Comparison of ENCODE assay signal across 10 mouse cellular contexts in the genomic region with DNA sequence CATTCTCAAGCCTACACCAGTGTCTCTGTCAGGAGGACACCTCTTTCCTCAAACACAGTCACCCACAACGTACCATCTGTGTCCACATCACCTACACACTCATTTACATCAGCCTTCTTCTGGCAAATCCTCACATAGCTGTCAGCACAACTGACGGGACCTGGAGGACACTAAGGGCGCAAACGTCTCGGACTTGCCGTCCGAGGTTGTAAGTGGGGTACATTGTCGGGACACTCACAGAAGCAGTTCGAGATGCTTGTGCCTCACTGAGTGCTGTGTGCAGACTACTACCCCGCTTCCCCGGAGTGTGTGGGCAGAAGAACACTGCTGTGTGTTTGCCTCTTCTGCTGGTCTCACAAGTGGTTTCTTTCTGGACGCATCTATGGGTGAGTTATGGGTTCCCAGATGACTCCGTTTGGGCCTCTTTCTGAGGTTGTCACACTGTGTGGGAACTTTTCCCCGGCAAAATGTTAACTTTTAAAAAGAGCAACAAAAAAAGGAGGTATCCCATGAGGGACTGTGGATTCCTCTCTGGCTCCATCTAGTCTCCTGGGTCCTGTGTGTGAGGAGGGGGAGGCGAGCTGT. TPM values are rescaled to one million over a fixed set of nuclear protein-coding genes. Genes with fewer than 3 reads are reported as not detected.
DNase-seq lines count a peak whose midpoint lies in the region; ATAC-seq and TF ChIP-seq lines count a peak whose summit lies in the region.
"Had no signal": no experiment of that assay in that cellular context is flagged by ENCODE, and none has a peak within 500 bp of the region (broad histone marks: within the 10 kb centered on the region; RNA-seq: fewer than 3 reads in every experiment).

No protein-coding gene starts in this region.

- intact Hi-C loops in heart, postnatal 25 days (cut with DNase I), result loop anchor here (5.0 kb wide), 1 partner anchor 49 kb away; no protein-coding TSS in a partner anchor

- peak overlapping the region; percentile 9; the same call in 1 of the 2 replicates for H3K27ac ChIP-seq in heart, embryonic 12.5 days (ENCODE audit: poor library complexity, severe bottlenecking)
- H3K27ac ChIP-seq in lung, embryonic 16.5 days (ENCODE audit: low read length), result peak overlapping the region; percentile 90
- H3K27ac ChIP-seq in heart, postnatal 0 days (ENCODE audit: low read depth), result 0 out of 2 replicates have a peak overlapping the region, but pooled peaks have one; percentile 58
- H3K27ac ChIP-seq in neural tube, embryonic 15.5 days (replicated peaks), result no peak overlapping the region
- H3K27ac ChIP-seq in midbrain, embryonic 14.5 days (replicated peaks; ENCODE audit: low read depth, low read length), result no peak overlapping the region

- H3K4me1 ChIP-seq in heart, embryonic 12.5 days (replicated peaks), result peaks cover 63% of the 10 kb centered on the region
- H3K4me1 ChIP-seq in lung, embryonic 16.5 days (replicated peaks; ENCODE audit: control insufficient read depth, insufficient read depth, low read length), result peaks cover 48% of the 10 kb centered on the region
- peaks cover 38% of the 10 kb centered on the region for H3K4me1 ChIP-seq in heart, postnatal 0 days (ENCODE audit: control insufficient read depth, insufficient read depth)
- H3K4me1 ChIP-seq in neural tube, embryonic 15.5 days, result peaks cover 26% of the 10 kb centered on the region
- peaks cover 17% of the 10 kb centered on the region for H3K4me1 ChIP-seq in midbrain, embryonic 14.5 days (ENCODE audit: control insufficient read depth, insufficient read depth, low read length)

- DNase-seq in heart, postnatal 25 days (ENCODE audit: low spot score), result no peak
- DNase-seq in lung, postnatal 14 days, result no peak
- no peak for DNase-seq in heart, postnatal 0 days (ENCODE audit: low spot score)
- no peak for DNase-seq in natural killer cell, adult 2 months (ENCODE audit: low spot score in 2 of 2)
- no peak for DNase-seq in midbrain, embryonic 14.5 days
- DNase-seq: adrenal gland, postnatal 10 days had no signal

- TF ChIP-seq CTCF in heart, postnatal 0 days (IDR thresholded peaks at IDR 0.05; ENCODE audit: low read depth), result no peak

- H3K4me3 ChIP-seq in heart, embryonic 12.5 days, result peak overlapping the region; percentile 12
- 0 out of 2 replicates have a peak overlapping the region, but pooled peaks have one; percentile 25 for H3K4me3 ChIP-seq in lung, embryonic 16.5 days (ENCODE audit: low read length)
- H3K4me3 ChIP-seq in heart, postnatal 0 days (ENCODE audit: low read depth, low read length), result peak overlapping the region; percentile 31; the same call in 1 of the 2 replicates
- no peak overlapping the region for H3K4me3 ChIP-seq in neural tube, embryonic 15.5 days (replicated peaks)
- H3K4me3 ChIP-seq in midbrain, embryonic 14.5 days (replicated peaks; ENCODE audit: low read depth, low read length), result no peak overlapping the region

- H3K9ac ChIP-seq in heart, embryonic 12.5 days, result peak overlapping the region; percentile 26
- peak overlapping the region; percentile 40 for H3K9ac ChIP-seq in lung, embryonic 16.5 days (ENCODE audit: low read length)
- peak overlapping the region; percentile 26; the same call in 1 of the 2 replicates for H3K9ac ChIP-seq in heart, postnatal 0 days (replicated peaks; ENCODE audit: low read depth, low read length)
- H3K9ac ChIP-seq in neural tube, embryonic 15.5 days (replicated peaks), result no peak overlapping the region
- H3K9ac ChIP-seq in midbrain, embryonic 14.5 days (replicated peaks; ENCODE audit: low read length), result no peak overlapping the region

- no peak for TF ChIP-seq EP300 in heart, postnatal 0 days (IDR thresholded peaks at IDR 0.05; ENCODE audit: low read depth)

- 31% methylated on average over 15 of the region's 15 CpGs for WGBS in heart, embryonic 12.5 days
- WGBS in lung, embryonic 16.5 days, result 40% methylated on average over 15 of the region's 15 CpGs
- WGBS in heart, postnatal 0 days, result 38% methylated on average over 15 of the region's 15 CpGs
- WGBS in neural tube, embryonic 15.5 days, result 49% methylated on average over 15 of the region's 15 CpGs
- WGBS in midbrain, embryonic 14.5 days, result 65% methylated on average over 15 of the region's 15 CpGs

- H3K9me3 ChIP-seq in heart, embryonic 12.5 days (replicated peaks), result no peaks in the 10 kb centered on the region
- no peaks in the 10 kb centered on the region for H3K9me3 ChIP-seq in lung, embryonic 16.5 days (ENCODE audit: control insufficient read depth, low read length)
- H3K9me3 ChIP-seq in heart, postnatal 0 days (replicated peaks; ENCODE audit: control insufficient read depth, low read length), result no peaks in the 10 kb centered on the region
- H3K9me3 ChIP-seq in neural tube, embryonic 15.5 days (replicated peaks), result no peaks in the 10 kb centered on the region
- no peaks in the 10 kb centered on the region for H3K9me3 ChIP-seq in midbrain, embryonic 14.5 days (ENCODE audit: control insufficient read depth, low read length)

- H3K27me3 ChIP-seq in heart, embryonic 12.5 days (replicated peaks), result no peaks in the 10 kb centered on the region
- no peaks in the 10 kb centered on the region; the same call in 1 of the 2 replicates for H3K27me3 ChIP-seq in lung, embryonic 16.5 days (ENCODE audit: control insufficient read depth, insufficient read depth, low read depth, low read length)
- no peaks in the 10 kb centered on the region for H3K27me3 ChIP-seq in heart, postnatal 0 days (ENCODE audit: control insufficient read depth, insufficient read depth, low read length)
- peaks cover 38% of the 10 kb centered on the region for H3K27me3 ChIP-seq in neural tube, embryonic 15.5 days (replicated peaks)
- H3K27me3 ChIP-seq in midbrain, embryonic 14.5 days (ENCODE audit: control insufficient read depth, insufficient read depth, low read length), result peaks cover 6% of the 10 kb centered on the region; the same call in 1 of the 2 replicates

- peak overlapping the region; percentile 57 for H3K4me2 ChIP-seq in heart, embryonic 12.5 days
- peak overlapping the region; percentile 48 for H3K4me2 ChIP-seq in lung, embryonic 16.5 days (ENCODE audit: low read depth, low read length)
- peak overlapping the region; percentile 66 for H3K4me2 ChIP-seq in heart, postnatal 0 days (ENCODE audit: low read depth, low read length)
- H3K4me2 ChIP-seq in neural tube, embryonic 15.5 days, result peak overlapping the region; percentile 55; the same call in 1 of the 2 replicates
- H3K4me2 ChIP-seq in midbrain, embryonic 14.5 days (ENCODE audit: low read length), result no peak overlapping the region

- no peaks in the 10 kb centered on the region for H3K36me3 ChIP-seq in heart, embryonic 12.5 days
- no peaks in the 10 kb centered on the region for H3K36me3 ChIP-seq in lung, embryonic 16.5 days (ENCODE audit: control insufficient read depth, insufficient read depth, low read length)
- no peaks in the 10 kb centered on the region for H3K36me3 ChIP-seq in heart, postnatal 0 days (replicated peaks; ENCODE audit: control insufficient read depth, insufficient read depth, low read length)
- H3K36me3 ChIP-seq in neural tube, embryonic 15.5 days, result no peaks in the 10 kb centered on the region
- no peaks in the 10 kb centered on the region for H3K36me3 ChIP-seq in midbrain, embryonic 14.5 days (ENCODE audit: control insufficient read depth, insufficient read depth, low read length)

- no peak for ATAC-seq in heart, embryonic 12.5 days (ENCODE audit: insufficient number of reproducible peaks, low FRiP score)
- ATAC-seq in lung, embryonic 16.5 days (ENCODE audit: low read depth), result no peak
- no peak for ATAC-seq in heart, postnatal 0 days (ENCODE audit: insufficient read depth, low read depth)
- ATAC-seq in neural tube, embryonic 15.5 days (ENCODE audit: low FRiP score), result no peak
- no peak for ATAC-seq in midbrain, embryonic 14.5 days (ENCODE audit: low FRiP score, low TSS enrichment)
- ATAC-seq: lung, postnatal 0 days had no signal

RNA-seq across cellular contexts. Expression of a gene that starts 15.2 kb away (rescaled TPM):
- polyA plus RNA-seq in heart, embryonic 12.5 days (2016; fragmentation: Nextera tagmentation; extraction: Ambion mirVana), result 8.2 and 10.3 TPM in 2 replicates
- 10 to 100 TPM; 13.5 to 16.6 TPM for total RNA-seq in heart, postnatal 25 days (2021)
- polyA plus RNA-seq in lung, embryonic 16.5 days (2015; fragmentation: Nextera tagmentation; extraction: Ambion mirVana), result 6.3 and 7.5 TPM in 2 replicates
- total RNA-seq in heart, postnatal 0 days (2014; rRNA removed; ENCODE audit: low replicate concordance), result 17.7 and 21.7 TPM in 2 replicates
- polyA plus RNA-seq in heart, postnatal 0 days (2015; fragmentation: Nextera tagmentation; extraction: Ambion mirVana), result 3.7 TPM in 2 replicates
- 1.1 and 3.6 TPM in 2 replicates for polyA plus RNA-seq in neural tube, embryonic 15.5 days (2015; fragmentation: Nextera tagmentation; extraction: Ambion mirVana)
- polyA plus RNA-seq in midbrain, embryonic 14.5 days (2014; fragmentation: Nextera tagmentation; extraction: Ambion mirVana), result 0.20 and 1.1 TPM in 2 replicates

Comparison
In these comparisons a context has a peak if more than half of its experiments do, and no peak if none do; other contexts are left out.
1. H3K27ac ChIP-seq: peak in heart, embryonic 12.5 days (single experiment), lung, embryonic 16.5 days (single experiment) and heart, postnatal 0 days (single experiment); none in neural tube, embryonic 15.5 days (single experiment) and midbrain, embryonic 14.5 days (single experiment).
2. H3K4me3 ChIP-seq: peak in heart, embryonic 12.5 days (single experiment), lung, embryonic 16.5 days (single experiment) and heart, postnatal 0 days (single experiment); none in neural tube, embryonic 15.5 days (single experiment) and midbrain, embryonic 14.5 days (single experiment).
3. H3K9ac ChIP-seq: peak in heart, embryonic 12.5 days (single experiment), lung, embryonic 16.5 days (single experiment) and heart, postnatal 0 days (single experiment); none in neural tube, embryonic 15.5 days (single experiment) and midbrain, embryonic 14.5 days (single experiment).